18 mouse cellular contexts compared by ENCODE assay signal in the genomic region with DNA sequence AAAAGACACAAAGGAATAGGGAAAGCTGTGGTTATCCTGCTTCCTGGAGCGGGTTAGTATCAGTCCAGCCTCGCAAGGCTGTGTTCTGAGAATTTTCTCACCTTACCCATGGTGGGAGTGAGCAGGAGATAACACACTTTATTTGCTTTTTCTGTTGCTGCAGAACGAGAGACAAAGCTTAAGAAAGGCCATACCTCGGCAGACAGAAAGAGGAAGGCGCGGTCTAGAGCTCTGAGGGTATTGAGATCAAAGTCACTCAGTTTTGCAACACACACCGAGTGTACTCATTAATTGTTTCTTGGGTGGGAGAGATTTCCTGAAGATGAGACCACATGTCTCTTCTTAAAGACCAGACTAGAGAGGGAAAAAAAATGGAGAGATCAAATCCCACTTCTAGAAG. TPM values are rescaled to one million over a fixed set of nuclear protein-coding genes. Genes with fewer than 3 reads are reported as not detected.
DNase-seq lines count a peak whose midpoint lies in the region; ATAC-seq and TF ChIP-seq lines count a peak whose summit lies in the region.
"Had no signal": no experiment of that assay in that cellular context is flagged by ENCODE, and none has a peak within 500 bp of the region (broad histone marks: within the 10 kb centered on the region; RNA-seq: fewer than 3 reads in every experiment).

No protein-coding gene starts in this region.

- H3K4me2 ChIP-seq in lung, embryonic 16.5 days (ENCODE audit: low read depth, low read length) = no peak overlapping the region
- H3K4me2 ChIP-seq in lung, postnatal 0 days (replicated peaks; ENCODE audit: low read depth, low read length) = no peak overlapping the region
- H3K4me2 ChIP-seq: forebrain, embryonic 13.5 days; heart, embryonic 13.5 days; midbrain, embryonic 13.5 days had no signal

- ATAC-seq in lung, embryonic 16.5 days (ENCODE audit: low read depth) = no peak
- no peak for ATAC-seq in lung, postnatal 0 days
- ATAC-seq in granulocyte monocyte progenitor cell, adult 5-6 weeks (replicated peaks; ENCODE audit: poor library complexity, severe bottlenecking) = peak; percentile 82
- ATAC-seq: forebrain, embryonic 13.5 days; midbrain, embryonic 13.5 days had no signal

- peaks cover 18% of the 10 kb centered on the region; the same call in 1 of the 2 replicates for H3K4me1 ChIP-seq in lung, embryonic 16.5 days (replicated peaks; ENCODE audit: control insufficient read depth, insufficient read depth, low read length)
- no peaks in the 10 kb centered on the region for H3K4me1 ChIP-seq in lung, postnatal 0 days (ENCODE audit: insufficient read depth, low read depth, low read length)
- peaks cover 21% of the 10 kb centered on the region for H3K4me1 ChIP-seq in small intestine, adult 2 months (ENCODE audit: control insufficient read depth, insufficient read depth, insufficient read length, low read length)
- H3K4me1 ChIP-seq: heart, embryonic 13.5 days had no signal

- H3K9me3 ChIP-seq in lung, embryonic 16.5 days (ENCODE audit: control insufficient read depth, low read length) = no peaks in the 10 kb centered on the region
- no peaks in the 10 kb centered on the region for H3K9me3 ChIP-seq in lung, postnatal 0 days (ENCODE audit: low read length)
- H3K9me3 ChIP-seq: forebrain, embryonic 13.5 days; heart, embryonic 13.5 days; midbrain, embryonic 13.5 days had no signal

- no peak for TF ChIP-seq CTCF in lung, postnatal 0 days (IDR thresholded peaks at IDR 0.05)
- no peak for TF ChIP-seq CTCF in small intestine, adult 2 months (IDR thresholded peaks at IDR 0.05; ENCODE audit: extremely low read depth, insufficient read length, insufficient replicate concordance, low read depth, low read length)

- H3K27ac ChIP-seq in lung, embryonic 16.5 days (ENCODE audit: low read length) = peak overlapping the region; percentile 41
- no peak overlapping the region for H3K27ac ChIP-seq in lung, postnatal 0 days (ENCODE audit: low read length)
- peak overlapping the region; percentile 79 for H3K27ac ChIP-seq in small intestine, adult 2 months (ENCODE audit: insufficient read depth, low read depth, low read length)
- H3K27ac ChIP-seq: forebrain, embryonic 13.5 days; heart, embryonic 13.5 days; midbrain, embryonic 13.5 days had no signal

- no peak overlapping the region for H3K4me3 ChIP-seq in lung, embryonic 16.5 days (ENCODE audit: low read length)
- no peak overlapping the region for H3K4me3 ChIP-seq in lung, postnatal 0 days (ENCODE audit: low read depth, low read length)
- H3K4me3 ChIP-seq in small intestine, adult 2 months (ENCODE audit: low read depth, low read length) = no peak overlapping the region
- H3K4me3 ChIP-seq: forebrain, embryonic 13.5 days; heart, embryonic 13.5 days; midbrain, embryonic 13.5 days had no signal

- no peaks in the 10 kb centered on the region for H3K36me3 ChIP-seq in lung, embryonic 16.5 days (ENCODE audit: control insufficient read depth, insufficient read depth, low read length)
- no peaks in the 10 kb centered on the region for H3K36me3 ChIP-seq in lung, postnatal 0 days (ENCODE audit: insufficient read depth, low read length)
- H3K36me3 ChIP-seq in small intestine, adult 2 months (ENCODE audit: control insufficient read depth, insufficient read depth, low read length) = no peaks in the 10 kb centered on the region
- H3K36me3 ChIP-seq: heart, embryonic 13.5 days; midbrain, embryonic 13.5 days had no signal

- no peaks in the 10 kb centered on the region for H3K27me3 ChIP-seq in lung, embryonic 16.5 days (ENCODE audit: control insufficient read depth, insufficient read depth, low read depth, low read length)
- H3K27me3 ChIP-seq in lung, postnatal 0 days (replicated peaks; ENCODE audit: insufficient read depth, low read length) = no peaks in the 10 kb centered on the region
- H3K27me3 ChIP-seq in small intestine, adult 2 months (ENCODE audit: control insufficient read depth, insufficient read depth, low read length) = no peaks in the 10 kb centered on the region
- H3K27me3 ChIP-seq: forebrain, embryonic 13.5 days; heart, embryonic 13.5 days; midbrain, embryonic 13.5 days had no signal

- 42% methylated on average over 7 of the region's 7 CpGs for WGBS in lung, embryonic 16.5 days
- WGBS in lung, postnatal 0 days = 37% methylated on average over 7 of the region's 7 CpGs
- 19% methylated on average over 7 of the region's 7 CpGs for WGBS in small intestine, adult 2 months

- no peak overlapping the region for H3K9ac ChIP-seq in lung, embryonic 16.5 days (ENCODE audit: low read length)
- H3K9ac ChIP-seq in lung, postnatal 0 days (replicated peaks; ENCODE audit: low read depth) = no peak overlapping the region
- H3K9ac ChIP-seq: forebrain, embryonic 13.5 days; heart, embryonic 13.5 days; midbrain, embryonic 13.5 days had no signal

- no peak for DNase-seq in lung, postnatal 0 days (ENCODE audit: low spot score)
- DNase-seq in CD4-positive, CD25-positive, alpha-beta regulatory T cell, adult 2 months (ENCODE audit: low read depth, low spot score) = peak; percentile 47
- DNase-seq in left cerebral cortex, adult 11 months (ENCODE audit: low spot score) = no peak
- DNase-seq in cerebellum, adult 11 months = no peak
- DNase-seq: adrenal gland, postnatal 14 days; cerebellum, adult 9-11 months; embryo, embryonic 11 days; heart, postnatal 4 days; kidney, adult 11 months; kidney, postnatal 4 days; layer of hippocampus, postnatal 36 days; right cerebral cortex, postnatal 14 days had no signal

- TF ChIP-seq EP300 in lung, postnatal 0 days (IDR thresholded peaks at IDR 0.05) = no peak

- TF ChIP-seq POLR2A in small intestine, adult 2 months (IDR thresholded peaks at IDR 0.05; ENCODE audit: low read depth, low read length) = no peak

RNA-seq across cellular contexts. Expression of gene Btg1, which starts 37.8 kb away (rescaled TPM):
- 58.6 and 62.4 TPM in 2 replicates for polyA plus RNA-seq in lung, embryonic 16.5 days (2015; fragmentation: Nextera tagmentation; extraction: Ambion mirVana)
- polyA plus RNA-seq in lung, postnatal 0 days (2015; fragmentation: Nextera tagmentation; extraction: Ambion mirVana) = 72.3 and 78.1 TPM in 2 replicates
- 19.0 and 20.0 TPM in 2 replicates for total RNA-seq in granulocyte monocyte progenitor cell, adult 5-6 weeks (2014; fragmentation: Nextera tagmentation)
- total RNA-seq in granulocyte monocyte progenitor cell, adult 5-6 weeks (2017) = 31.1 and 32.4 TPM in 2 replicates
- 8.3 and 32.7 TPM in 2 replicates for polyA plus RNA-seq in small intestine, adult 2 months (2012; rRNA removed)
